Mouse (Mus musculus) liver, postnatal 0 days (tissue): ENCODE measurements at regions not wholly inside any gene's neighbourhood (a gene's known extent, or its start where the extent isn't known, plus 50 kb on each side); places are given as distances from the start of the nearest gene placed in this dataset.

Experiments
- ATAC-seq: fragments of 200-750 bp; cut with Nextera tagmentation; 2 replicates; pipeline ENCODE4 v1.8.0; 2017; ENCODE audit warnings: mild to moderate bottlenecking, moderate library complexity
- DNase-seq: peaks from one replicate; pipeline ENCODE4 v3.0.0-alpha.2; 2016
- H3K27ac ChIP-seq: fragments of 300-500 bp; sonication (generic); 2 replicates; pipeline ENCODE4 v1.5.1; 2014; ENCODE audit warnings: antibody characterized with exemption, moderate library complexity, mild to moderate bottlenecking, low read depth
- H3K27me3 ChIP-seq: fragments of 300-500 bp; sonication (generic); 2 replicates; pipeline ENCODE4 v1.6.1; 2014; ENCODE audit warnings: low read length, control low read depth, mixed read lengths; ENCODE audit not compliant: insufficient read depth
- H3K36me3 ChIP-seq: fragments of 300-500 bp; sonication (generic); replicated peaks from 2 replicates; pipeline ENCODE4 v1.6.1; 2014; ENCODE audit warnings: mild to moderate bottlenecking, control low read depth, low read length, moderate library complexity, mixed read lengths; ENCODE audit not compliant: insufficient read depth
- H3K4me1 ChIP-seq: fragments of 300-500 bp; sonication (generic); 2 replicates; pipeline ENCODE4 v1.6.1; 2014; ENCODE audit warnings: antibody characterized with exemption, mild to moderate bottlenecking, control low read depth; ENCODE audit not compliant: insufficient read depth
- H3K4me2 ChIP-seq: fragments of 300-500 bp; sonication (generic); 2 replicates; pipeline ENCODE4 v1.6.1; 2014; ENCODE audit warnings: low read depth, mild to moderate bottlenecking, low read length, moderate library complexity, mixed read lengths
- H3K4me3 ChIP-seq: fragments of 300-500 bp; sonication (generic); 2 replicates; pipeline ENCODE4 v1.5.1; 2014; ENCODE audit warnings: low read depth, low read length
- H3K9ac ChIP-seq: fragments of 300-500 bp; sonication (generic); replicated peaks from 2 replicates; pipeline ENCODE4 v1.6.1; 2014; ENCODE audit warnings: mild to moderate bottlenecking, moderate library complexity
- H3K9me3 ChIP-seq: fragments of 300-500 bp; sonication (generic); 2 replicates; pipeline ENCODE4 v1.6.1; 2016; ENCODE audit warnings: mild to moderate bottlenecking, control low read depth, low read length, mixed read lengths
- CTCF ChIP-seq: sonication (generic); IDR thresholded peaks from 2 replicates; pipeline ENCODE4 v1.5.1; 2016; ENCODE audit warnings: antibody characterized with exemption, low read depth
- EP300 ChIP-seq: IDR thresholded peaks from 2 replicates; pipeline ENCODE4 v1.6.1; 2016; ENCODE audit warnings: antibody characterized with exemption, low read depth, mild to moderate bottlenecking
- WGBS: fragments of 180-500 bp; shearing (Covaris S2); extraction: QIAGEN DNeasy Blood & Tissue Kit; methylation state at CpG from one replicate; pipeline ENCODE4 v1.1.7; 2014; ENCODE audit not compliant: insufficient replicate concordance; 5-methylcytosine and 5-hydroxymethylcytosine counted together

GRCm38 (mm10) chr3:9107766-9108410 is 502.0 kb downstream of the Zfp704 start:
- TF ChIP-seq EP300 (no peak), CTCF (no peak)
- DNase-seq (no peak), ATAC-seq (no peak)
- no peak overlapping the region for H3K4me2 ChIP-seq
- no peaks in the 10 kb centered on the region for H3K36me3 ChIP-seq
- no peak overlapping the region for H3K9ac ChIP-seq
- H3K4me3 ChIP-seq = no peak overlapping the region
- H3K4me1 ChIP-seq = no peaks in the 10 kb centered on the region; the same call in 1 of the 2 replicates
- H3K27ac ChIP-seq = no peak overlapping the region
- no peaks in the 10 kb centered on the region for H3K9me3 ChIP-seq
- WGBS = 83% methylated on average over 15 of the region's 15 CpGs
- no peaks in the 10 kb centered on the region for H3K27me3 ChIP-seq

GRCm38 (mm10) chr3:9105191-9105926 is 504.5 kb downstream of the Zfp704 start:
- TF ChIP-seq EP300 = no peak
- TF ChIP-seq CTCF = no peak
- Histone ChIP-seq H3K4me2 (no peak overlapping the region), H3K36me3 (no peaks in the 10 kb centered on the region), H3K27ac (no peak overlapping the region), H3K9me3 (no peaks in the 10 kb centered on the region), H3K4me1 (no peaks in the 10 kb centered on the region), H3K4me3 (no peak overlapping the region), H3K27me3 (no peaks in the 10 kb centered on the region), H3K9ac (no peak overlapping the region)
- ATAC-seq (no peak), DNase-seq (no peak)
- WGBS = 52% methylated on average over 8 of the region's 8 CpGs

- DNase-seq (no peak), ATAC-seq (no peak)
- TF ChIP-seq CTCF (no peak), EP300 (no peak)
- H3K9ac ChIP-seq = no peak overlapping the region
- 80% methylated on average over 6 of the region's 6 CpGs for WGBS
- H3K36me3 ChIP-seq = no peaks in the 10 kb centered on the region
- H3K4me3 ChIP-seq = no peak overlapping the region
- H3K4me2 ChIP-seq = no peak overlapping the region
- no peaks in the 10 kb centered on the region for H3K27me3 ChIP-seq
- no peaks in the 10 kb centered on the region for H3K9me3 ChIP-seq
- H3K4me1 ChIP-seq = no peaks in the 10 kb centered on the region
- H3K27ac ChIP-seq = no peak overlapping the region
Measured at GRCm38 (mm10) chr3:9103456-9103855, 506.4 kb downstream of the Zfp704 start.

- Histone ChIP-seq H3K36me3 (no peaks in the 10 kb centered on the region), H3K27ac (no peak overlapping the region), H3K4me1 (no peaks in the 10 kb centered on the region), H3K27me3 (no peaks in the 10 kb centered on the region), H3K4me2 (no peak overlapping the region), H3K9ac (no peak overlapping the region), H3K9me3 (no peaks in the 10 kb centered on the region), H3K4me3 (no peak overlapping the region)
- 75% methylated on average over 3 of the region's 3 CpGs for WGBS
- ATAC-seq = no peak
- TF ChIP-seq EP300 (no peak), CTCF (no peak)
- no peak for DNase-seq
Measured at GRCm38 (mm10) chr3:9101240-9101639, 508.6 kb downstream of the Zfp704 start.

- Histone ChIP-seq H3K27me3 (no peaks in the 10 kb centered on the region), H3K27ac (no peak overlapping the region), H3K4me1 (no peaks in the 10 kb centered on the region), H3K9me3 (no peaks in the 10 kb centered on the region), H3K9ac (no peak overlapping the region), H3K4me3 (no peak overlapping the region), H3K4me2 (no peak overlapping the region), H3K36me3 (no peaks in the 10 kb centered on the region)
- DNase-seq = no peak
- TF ChIP-seq EP300 = no peak
- no peak for TF ChIP-seq CTCF
- ATAC-seq = no peak
- 79% methylated on average over 8 of the region's 8 CpGs for WGBS
Measured at GRCm38 (mm10) chr3:9100761-9101160, 509.1 kb downstream of the Zfp704 start.

GRCm38 (mm10) chr3:9098441-9098840 is 511.4 kb downstream of the Zfp704 start:
- Histone ChIP-seq H3K36me3 (no peaks in the 10 kb centered on the region), H3K27ac (no peak overlapping the region), H3K4me2 (no peak overlapping the region), H3K27me3 (no peaks in the 10 kb centered on the region), H3K4me3 (no peak overlapping the region), H3K9ac (no peak overlapping the region), H3K9me3 (no peaks in the 10 kb centered on the region), H3K4me1 (no peaks in the 10 kb centered on the region)
- 78% methylated on average over 10 of the region's 10 CpGs for WGBS
- no peak for ATAC-seq
- DNase-seq = no peak
- no peak for TF ChIP-seq CTCF
- no peak for TF ChIP-seq EP300

- Histone ChIP-seq H3K27ac (no peak overlapping the region), H3K4me3 (no peak overlapping the region), H3K9me3 (no peaks in the 10 kb centered on the region), H3K27me3 (no peaks in the 10 kb centered on the region), H3K4me2 (no peak overlapping the region), H3K4me1 (no peaks in the 10 kb centered on the region), H3K9ac (no peak overlapping the region), H3K36me3 (no peaks in the 10 kb centered on the region)
- ATAC-seq (no peak), DNase-seq (no peak)
- 78% methylated on average over 5 of the region's 5 CpGs for WGBS
- TF ChIP-seq CTCF (no peak), EP300 (no peak)
Measured at GRCm38 (mm10) chr3:9084134-9084533, 525.8 kb downstream of the Zfp704 start.
